Mouse (Mus musculus) heart, adult 18-20 months (tissue): ENCODE data around the gene Ascl1. TPM values are rescaled to one million over a fixed set of nuclear protein-coding genes. Genes with fewer than 3 reads are reported as not detected.

ENCODE experiments used
- DNase-seq, 2 experiments: peaks; one replicate each; pipeline ENCODE4 v3.0.0; 2021 to 2022; ENCODE audit warnings: mixed read lengths in 1 of 2
- long read RNA-seq, 2 experiments: library from polyadenylated mRNA; stranded (forward); transcript quantifications; one replicate each; pipeline ENCODE4 v2.0.0; 2021
- total RNA-seq, 2 experiments: library from RNA; stranded (reverse); gene quantifications; 2 replicates each; pipeline ENCODE4 v1.2.3; 2021

Ascl1 gene
- not detected for total RNA-seq
- long read RNA-seq, experiment 1: 0 reads
- long read RNA-seq, experiment 2: 0 reads

- DNase-seq: no peak
Observed at GRCm38 (mm10) chr10:87493576-87493975, at the start of gene Ascl1. TSS of gene Ascl1 (minus strand) at chr10:87493660.

- no peak for DNase-seq
Observed at GRCm38 (mm10) chr10:87534172-87534571, 40.7 kb upstream of the Ascl1 start.

GRCm38 (mm10) chr10:87521646-87522045, 28.2 kb upstream of the Ascl1 start, which contains the start of gene Pah:
TSS of gene Pah (plus strand) at chr10:87521795.
- peak; percentile 19 to 40 for DNase-seq

- no peak for DNase-seq
Observed at GRCm38 (mm10) chr10:87520401-87521116, 27.1 kb upstream of the Ascl1 start.

- DNase-seq: no peak
Observed at GRCm38 (mm10) chr10:87518585-87518984, 25.1 kb upstream of the Ascl1 start.

- no peak for DNase-seq
Observed at GRCm38 (mm10) chr10:87513052-87513451, 19.6 kb upstream of the Ascl1 start.

- no peak for DNase-seq
Observed at GRCm38 (mm10) chr10:87508581-87508980, 15.1 kb upstream of the Ascl1 start.

GRCm38 (mm10) chr10:87503946-87504345, 10.5 kb upstream of the Ascl1 start:
- peak; percentile 20 to 70 for DNase-seq

- DNase-seq: no peak
Observed at GRCm38 (mm10) chr10:87502283-87502682, 8.8 kb upstream of the Ascl1 start.

- DNase-seq: no peak
Observed at GRCm38 (mm10) chr10:87501659-87502042, 8.2 kb upstream of the Ascl1 start.

- no peak for DNase-seq
Observed at GRCm38 (mm10) chr10:87500926-87501658, 7.6 kb upstream of the Ascl1 start.

- DNase-seq: no peak
Observed at GRCm38 (mm10) chr10:87497056-87497455, 3.6 kb upstream of the Ascl1 start.

- DNase-seq: peak; percentile 58 to 74
Observed at GRCm38 (mm10) chr10:87494596-87494995, 1.1 kb upstream of the Ascl1 start.

GRCm38 (mm10) chr10:87494176-87494575, 716 bp upstream of the Ascl1 start:
- no peak for DNase-seq

- DNase-seq: peak; percentile 41 to 64
Observed at GRCm38 (mm10) chr10:87492661-87493551, 554 bp downstream of the Ascl1 start.

GRCm38 (mm10) chr10:87492332-87492660, 1.2 kb downstream of the Ascl1 start:
- DNase-seq: no peak

GRCm38 (mm10) chr10:87491485-87492040, 1.9 kb downstream of the Ascl1 start:
- no peak for DNase-seq

- no peak for DNase-seq
Observed at GRCm38 (mm10) chr10:87490328-87490727, 3.1 kb downstream of the Ascl1 start.

GRCm38 (mm10) chr10:87489246-87490009, 4.0 kb downstream of the Ascl1 start:
- DNase-seq: no peak

GRCm38 (mm10) chr10:87488429-87489145, 4.9 kb downstream of the Ascl1 start:
- DNase-seq: no peak
